Mouse (Mus musculus) natural killer cell, adult 2 months (primary cell): ENCODE results near the gene Gm7138.
"Not testable (repeated sequence)": the region's sequence is repeated elsewhere in the genome, so short reads cannot be mapped to it uniquely, and the experiment has no call there.

Experiments used
- DNase-seq, 2 experiments: peaks; one replicate each; pipeline ENCODE4 v3.0.0; 2022; ENCODE audit warnings: low spot score in 2 of 2

Gm7138 gene

GRCm38 (mm10) chr10:77776844-77777243 is at the start of gene Gm7138:
TSS of gene Gm7138 (minus strand) at chr10:77776944.
- not testable (repeated sequence) for DNase-seq

- DNase-seq: no peak
Measured at GRCm38 (mm10) chr10:77819203-77819602, 42.5 kb upstream of the Gm7138 start.

DNA sequence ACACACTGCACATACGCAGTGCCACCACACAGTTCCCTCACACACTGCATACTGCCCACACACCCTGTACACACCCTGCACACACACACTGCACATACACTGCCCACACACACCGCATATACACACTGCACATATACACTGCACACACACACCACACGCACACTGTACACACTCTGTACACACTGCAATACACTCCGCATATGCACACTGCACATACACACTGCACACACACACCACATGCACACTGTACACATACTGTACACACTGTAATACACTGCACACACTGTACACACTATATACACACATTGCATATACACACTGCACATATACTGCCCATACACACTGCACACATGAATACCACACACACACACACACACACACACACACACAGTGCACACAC is 41.8 kb upstream of the Gm7138 start:
- no peak for DNase-seq

- DNase-seq: peak; percentile 28 to 38
Measured at GRCm38 (mm10) chr10:77815514-77815913, 38.8 kb upstream of the Gm7138 start.

DNA sequence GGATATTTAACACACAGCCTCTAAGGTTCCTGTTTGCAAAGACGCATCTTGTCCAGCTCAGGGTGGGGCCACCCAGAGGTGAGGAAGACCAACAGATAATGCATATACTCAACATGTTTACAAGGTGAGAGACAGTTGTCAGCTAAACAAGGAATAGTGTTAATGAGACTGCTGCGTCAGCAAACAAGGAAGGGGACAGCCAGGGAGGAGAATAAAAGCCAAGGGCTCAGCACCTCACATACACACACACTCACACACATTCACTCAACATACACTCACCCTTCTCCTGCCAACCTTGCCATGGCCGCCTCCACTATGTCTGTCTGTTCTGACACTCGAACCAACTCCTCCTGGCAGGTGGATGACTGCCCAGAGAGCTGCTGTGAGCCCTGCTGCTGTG is 37.6 kb upstream of the Gm7138 start, which contains the start of gene Gm2696:
TSS of gene Gm2696 (plus strand) at position 301 of the 400 bp plus-strand sequence.
- DNase-seq: no peak

GRCm38 (mm10) chr10:77811743-77812142 is 35.0 kb upstream of the Gm7138 start, which contains the start of gene Gm9507:
TSS of gene Gm9507 (minus strand) at chr10:77811843.
- DNase-seq: no peak

GRCm38 (mm10) chr10:77804095-77804494 is 27.4 kb upstream of the Gm7138 start:
- DNase-seq: no peak

DNA sequence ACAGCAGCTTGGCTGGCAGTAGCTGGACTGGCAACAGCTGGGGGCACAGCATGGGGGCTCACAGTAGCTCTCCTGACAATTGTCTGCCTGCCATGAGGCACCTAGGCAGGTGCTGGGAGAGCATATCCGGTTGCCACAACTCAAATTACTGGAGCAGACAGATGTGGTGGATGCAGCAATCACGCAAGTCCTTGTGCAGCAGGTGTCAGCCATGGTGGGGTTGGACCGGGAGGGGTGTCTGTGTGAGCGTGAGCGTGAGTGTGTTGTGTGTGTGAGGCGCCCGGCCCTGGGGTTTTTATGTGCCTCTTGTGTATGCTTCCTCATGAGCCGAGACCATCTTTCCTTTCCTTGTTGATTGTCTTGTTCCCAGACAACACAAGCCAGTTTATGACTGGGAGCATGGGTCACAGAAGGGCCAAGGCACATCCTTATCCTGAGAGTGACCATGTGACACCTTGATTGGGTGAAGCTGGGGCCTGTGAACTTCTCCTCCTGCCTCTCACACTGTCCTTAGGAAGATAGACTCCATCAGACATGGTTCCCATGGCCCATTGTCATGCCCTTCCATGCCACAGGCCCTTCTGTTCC is 22.3 kb upstream of the Gm7138 start, which contains the start of gene Gm19668:
TSS of gene Gm19668 (minus strand) at position 213 of the 588 bp plus-strand sequence.
- no peak for DNase-seq

DNA sequence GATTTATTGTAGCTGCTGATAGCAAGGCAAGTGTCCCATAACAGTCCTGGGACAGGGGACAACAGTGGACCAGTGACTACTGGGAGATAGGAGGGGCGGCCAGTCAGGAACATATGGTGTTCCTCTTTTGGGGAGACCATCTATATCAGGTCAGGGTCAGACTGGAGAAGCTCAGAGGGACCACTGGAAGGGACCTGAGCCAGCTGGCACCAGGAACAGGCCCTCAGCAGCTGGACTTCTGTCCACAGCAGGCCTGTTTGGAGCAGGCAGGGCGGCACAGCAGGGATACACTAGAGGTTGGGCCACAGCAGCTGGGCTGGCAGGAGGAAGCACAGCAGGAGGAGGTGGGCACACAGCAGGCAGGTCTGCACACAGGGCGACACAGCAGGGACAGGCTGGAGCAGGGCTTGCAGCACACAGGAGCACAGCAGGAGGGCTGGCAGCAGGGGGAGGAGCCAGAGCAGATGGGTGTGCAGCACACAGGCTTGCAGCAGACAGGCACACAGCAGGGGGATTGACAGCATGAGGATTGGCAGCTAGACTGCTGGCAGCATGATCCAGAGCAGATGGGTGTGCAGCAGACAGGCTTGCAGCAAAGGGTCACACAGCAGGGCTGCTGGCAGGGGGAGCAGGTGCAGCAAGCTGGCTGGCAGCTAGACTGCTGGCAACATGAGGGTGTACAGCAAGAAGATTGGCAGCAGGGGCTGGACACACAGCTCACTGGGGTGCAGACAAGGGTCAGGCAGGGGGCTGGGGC is 21.6 kb upstream of the Gm7138 start:
- DNase-seq: not testable (repeated sequence)

DNA sequence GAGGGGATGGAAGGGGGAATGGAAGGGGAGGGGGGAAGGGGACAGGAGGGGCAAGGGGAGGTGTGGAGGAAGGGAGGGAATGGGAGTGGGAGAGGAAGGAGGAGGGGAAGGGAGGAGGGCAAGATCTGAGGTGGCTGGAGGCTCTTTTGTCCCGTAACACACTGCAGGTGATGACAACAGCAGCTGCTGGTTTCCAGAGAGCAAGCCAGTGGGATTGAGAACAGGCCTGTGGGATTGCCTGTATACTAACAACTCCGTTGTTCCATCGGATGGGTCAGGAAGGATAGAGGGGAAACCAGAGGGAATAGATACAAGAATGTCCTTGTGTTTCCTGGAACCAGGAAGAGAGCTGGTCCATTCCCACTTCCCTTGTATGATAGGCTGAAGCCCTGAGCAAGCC is 20.9 kb upstream of the Gm7138 start:
- DNase-seq: no peak

DNA sequence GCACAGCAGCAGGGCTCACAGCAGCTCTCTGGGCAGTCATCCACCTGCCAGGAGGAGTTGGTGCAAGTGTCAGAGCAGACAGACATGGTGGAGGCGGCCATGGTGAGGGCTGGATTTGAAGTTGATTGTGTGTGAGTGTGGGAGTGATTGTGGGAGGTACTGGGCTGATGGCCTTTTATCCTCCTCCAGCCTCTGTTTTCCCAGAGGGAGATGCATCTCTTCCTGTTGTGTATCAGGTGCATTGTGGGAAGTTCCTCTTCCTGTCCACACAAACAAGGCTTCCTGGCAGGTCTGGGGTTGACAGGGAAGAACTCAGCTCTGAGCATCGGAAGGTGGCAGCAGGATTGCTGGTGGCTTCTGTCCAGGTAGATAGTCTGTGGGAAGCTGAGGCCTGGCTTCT is 18.2 kb upstream of the Gm7138 start, which contains the start of gene Gm9639:
TSS of gene Gm9639 (minus strand) at position 101 of the 400 bp plus-strand sequence.
- DNase-seq: no peak

DNA sequence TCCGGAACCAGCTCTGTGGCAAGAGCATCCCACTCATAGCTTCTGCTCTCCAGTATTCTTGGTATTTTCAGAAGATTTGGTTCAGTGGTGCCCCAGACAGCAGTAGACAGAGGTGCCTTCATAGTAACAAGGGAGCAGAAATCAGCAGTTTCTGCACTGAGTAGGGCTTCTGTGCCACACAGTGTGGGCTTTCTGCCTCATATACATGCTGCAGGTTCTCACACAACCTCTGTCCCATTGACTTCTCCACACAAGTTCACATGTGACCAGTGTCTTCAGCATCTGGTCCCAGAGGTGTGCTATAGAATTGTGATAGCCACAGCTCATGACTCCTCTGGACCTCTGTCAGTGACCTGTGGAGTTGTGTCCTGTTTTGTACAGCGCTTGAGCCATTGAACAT is 11.9 kb upstream of the Gm7138 start:
- no peak for DNase-seq

DNA sequence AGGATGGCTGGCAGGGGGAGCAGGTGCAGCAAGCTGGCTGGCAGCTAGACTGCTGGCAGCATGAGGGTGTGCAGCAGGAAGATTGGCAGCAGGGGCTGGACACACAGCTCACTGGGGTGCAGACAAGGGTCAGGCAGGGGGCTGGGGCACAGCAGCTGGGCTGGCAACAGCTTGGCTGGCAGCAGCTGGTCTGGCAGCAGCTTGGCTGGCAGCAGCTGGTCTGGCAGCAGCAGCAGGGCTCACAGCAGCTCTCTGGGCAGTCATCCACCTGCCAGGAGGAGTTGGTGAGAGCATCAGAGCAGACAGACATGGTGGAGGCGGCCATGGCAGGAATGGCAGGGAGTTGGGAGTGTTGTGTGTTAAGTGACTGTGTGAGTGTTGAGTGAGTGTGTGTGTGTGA is 11.1 kb upstream of the Gm7138 start, which contains the start of gene Gm7137:
TSS of gene Gm7137 (minus strand) at position 325 of the 400 bp plus-strand sequence.
- DNase-seq: not testable (repeated sequence)

DNA sequence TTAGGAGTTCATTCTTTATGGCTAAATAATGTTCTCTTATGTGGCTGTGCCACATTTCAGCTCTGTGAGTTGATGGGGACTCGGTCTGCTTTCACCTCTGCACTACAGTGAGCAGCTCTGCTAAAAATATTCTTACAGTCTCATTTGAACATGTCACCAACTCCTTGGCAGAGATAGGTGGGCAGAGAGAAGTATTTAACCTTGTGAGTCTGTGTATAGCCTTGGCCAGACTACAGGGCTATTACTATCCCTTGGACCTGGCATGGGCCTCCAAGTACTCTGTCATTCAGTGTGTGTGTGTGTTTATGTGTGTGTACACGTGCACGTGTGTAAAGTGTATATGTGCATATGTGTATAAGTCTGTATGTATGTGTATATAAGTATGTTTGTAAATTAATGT is 6.7 kb upstream of the Gm7138 start:
- not testable (repeated sequence) for DNase-seq

- not testable (repeated sequence) for DNase-seq
Measured at GRCm38 (mm10) chr10:77782442-77782841, 5.7 kb upstream of the Gm7138 start, which contains the start of gene Gm3250. TSS of gene Gm3250 (minus strand) at chr10:77782542.

- DNase-seq: not testable (repeated sequence)
Measured at GRCm38 (mm10) chr10:77772142-77772541, 4.6 kb downstream of the Gm7138 start.

DNA sequence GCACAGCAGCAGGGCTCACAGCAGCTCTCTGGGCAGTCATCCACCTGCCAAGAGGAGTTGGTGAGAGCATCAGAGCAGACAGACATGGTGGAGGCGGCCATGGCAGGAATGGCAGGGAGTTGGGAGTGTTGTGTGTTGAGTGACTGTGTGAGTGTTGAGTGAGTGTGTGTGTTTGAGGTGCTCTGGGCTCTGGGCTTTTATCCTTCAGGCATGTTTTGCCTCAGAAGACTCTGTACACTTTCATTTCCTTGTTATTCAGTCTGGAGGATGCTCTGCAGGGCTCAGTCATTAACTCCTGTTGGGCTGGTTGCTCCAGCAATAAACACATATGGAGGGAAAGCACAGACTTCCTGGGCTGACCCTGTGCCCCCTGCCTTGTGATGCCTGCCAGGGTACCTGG is 5.5 kb downstream of the Gm7138 start, which contains the start of gene Gm3238:
TSS of gene Gm3238 (minus strand) at position 101 of the 400 bp plus-strand sequence.
- DNase-seq: not testable (repeated sequence)

DNA sequence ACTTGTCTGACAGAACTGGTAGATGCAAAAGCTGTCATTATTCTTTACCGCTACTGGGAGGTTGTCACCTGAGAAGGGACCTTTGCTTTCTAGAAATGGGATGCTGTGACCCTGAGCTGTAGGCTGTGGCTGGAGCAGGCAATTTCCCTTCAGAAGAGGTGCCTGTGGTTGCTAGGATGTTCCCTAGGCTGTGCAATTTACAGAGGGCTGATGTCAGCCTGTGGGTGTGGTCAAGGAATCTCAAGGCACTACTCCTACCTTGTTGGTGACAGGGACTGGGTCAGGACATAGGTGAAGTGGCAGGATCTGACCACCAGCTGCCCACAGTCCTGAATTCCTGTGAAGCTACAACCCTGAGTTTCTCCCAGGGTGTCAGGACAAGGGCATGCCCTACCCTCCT is 7.0 kb downstream of the Gm7138 start:
- DNase-seq: no peak

- DNase-seq: not testable (repeated sequence)
Measured at GRCm38 (mm10) chr10:77759582-77759981, 17.2 kb downstream of the Gm7138 start, which contains the start of gene Gm3233. TSS of gene Gm3233 (minus strand) at chr10:77759682.

GRCm38 (mm10) chr10:77753448-77753847 is 23.3 kb downstream of the Gm7138 start:
- DNase-seq: no peak

DNA sequence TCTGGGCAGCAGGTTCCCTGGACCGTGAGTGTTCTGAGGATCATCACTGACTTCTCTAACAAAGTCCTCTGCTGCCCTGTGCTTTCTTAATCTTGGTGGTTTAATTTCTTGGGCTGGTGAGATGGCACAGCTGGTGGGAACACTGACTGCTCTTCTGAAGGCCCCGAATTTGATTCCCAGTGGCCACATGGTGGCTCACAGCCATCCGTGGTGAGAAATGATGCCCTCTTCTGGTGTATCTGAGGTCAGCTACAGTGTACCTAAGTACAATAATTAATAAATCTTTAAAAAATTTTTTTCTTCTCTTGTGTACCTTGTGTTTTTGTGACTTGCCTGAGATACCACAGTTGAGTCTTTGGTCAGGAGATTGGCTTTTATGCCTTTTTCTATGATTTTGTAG is 24.4 kb downstream of the Gm7138 start:
- DNase-seq: not testable (repeated sequence)

DNA sequence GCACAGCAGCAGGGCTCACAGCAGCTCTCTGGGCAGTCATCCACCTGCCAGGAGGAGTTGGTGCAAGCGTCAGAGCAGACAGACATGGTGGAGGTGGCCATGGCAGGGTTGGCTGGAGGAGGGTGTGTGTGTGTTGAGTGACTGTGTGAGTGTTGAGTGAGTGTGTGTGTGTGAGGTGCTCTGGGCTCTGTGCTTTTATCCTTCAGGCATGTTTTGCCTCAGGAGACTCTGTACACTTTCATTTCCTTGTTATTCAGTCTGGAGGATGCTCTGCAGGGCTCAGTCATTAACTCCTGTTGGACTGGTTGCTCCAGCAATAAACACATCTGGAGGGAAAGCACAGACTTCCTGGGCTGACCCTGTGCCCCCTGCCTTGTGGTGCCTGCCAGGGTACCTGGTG is 25.5 kb downstream of the Gm7138 start, which contains the start of gene Gm9736:
TSS of gene Gm9736 (minus strand) at position 101 of the 400 bp plus-strand sequence.
- DNase-seq: not testable (repeated sequence)
